Mouse (Mus musculus): ENCODE results near the gene Crocc2.

DNA sequence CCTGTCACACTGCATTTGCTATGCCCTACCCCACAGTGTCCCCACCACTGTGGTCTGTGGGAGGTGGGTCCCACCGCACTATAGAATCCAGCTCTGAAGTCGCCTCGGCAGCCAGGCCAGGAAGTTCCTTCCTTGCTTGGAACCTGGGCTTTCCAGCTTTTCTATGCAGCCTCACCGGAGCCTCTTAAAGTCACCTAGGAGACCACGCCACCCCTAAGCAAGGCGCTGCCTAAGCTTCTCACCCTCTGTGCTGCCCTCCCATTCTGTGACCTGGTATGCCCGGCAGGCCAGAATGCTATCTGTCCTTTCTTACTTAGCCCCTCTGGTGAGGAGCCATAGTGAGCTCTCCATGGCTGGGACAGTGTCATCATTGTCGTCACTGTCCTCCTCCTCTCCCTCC, 7.2 kb upstream of the Crocc2 start:
- TF ChIP-seq GABPA (IDR thresholded peaks at IDR 0.05; ENCODE audit: insufficient replicate concordance, low read depth, low read length): no peak
- TF ChIP-seq CTCF (conservative IDR thresholded peaks at IDR 0.05 in 1 of 2, IDR thresholded peaks at IDR 0.05 in 1 of 2; ENCODE audit: low read depth in 2 of 2, low read length in 2 of 2): no peak
- TF ChIP-seq POLR2A (IDR thresholded peaks at IDR 0.05; ENCODE audit: low read depth, low read length): no peak
- TF ChIP-seq ZNF384 (IDR thresholded peaks at IDR 0.05; ENCODE audit: low read depth, low read length): no peak
- no peak for TF ChIP-seq EP300 (IDR thresholded peaks at IDR 0.05; ENCODE audit: low read length)
- no peak for TF ChIP-seq NRF1 (IDR thresholded peaks at IDR 0.05; ENCODE audit: low read depth, low read length)
- TF ChIP-seq TBP (conservative IDR thresholded peaks at IDR 0.05; ENCODE audit: low read depth, low read length): no peak
